Mouse (Mus musculus): ENCODE data around the gene Pls3.

DNA sequence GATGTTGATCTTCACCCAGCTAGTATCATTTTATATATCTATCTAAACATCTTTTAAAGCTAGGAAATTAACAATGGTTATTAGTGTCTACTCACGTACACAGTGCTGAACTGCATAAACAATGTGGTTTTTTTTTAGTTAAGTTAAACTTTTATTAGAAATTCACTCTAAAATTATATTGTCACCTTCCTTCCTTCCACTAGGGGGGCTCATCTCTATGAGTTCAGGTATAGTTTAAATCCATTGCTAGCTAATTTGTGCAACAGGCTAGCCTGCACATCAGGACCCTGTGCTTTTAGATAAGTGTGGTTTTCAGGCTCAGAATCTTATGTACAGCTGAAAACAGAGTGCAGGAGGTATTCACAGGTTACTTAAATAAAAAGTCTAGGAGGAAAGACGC is 3.1 kb downstream of the Pls3 start:
- TF ChIP-seq POLR2A (IDR thresholded peaks at IDR 0.05; ENCODE audit: borderline replicate concordance, extremely low read depth, low read depth, low read length) (no peak), CTCF (IDR thresholded peaks at IDR 0.05; ENCODE audit: insufficient read depth, low read length) (no peak)

Data from lung, adult 2 months (tissue).